Mouse (Mus musculus) adipocyte (in vitro differentiated cells): ENCODE data around the gene Zfp948.
"Not testable (repeated sequence)": the region's sequence is repeated elsewhere in the genome, so short reads cannot be mapped to it uniquely, and the experiment has no call there.

ENCODE experiments used
- DNase-seq: peaks from one replicate; pipeline ENCODE4 v3.0.0-alpha.2; 2016; ENCODE audit warnings: low spot score

Zfp948 gene

DNA sequence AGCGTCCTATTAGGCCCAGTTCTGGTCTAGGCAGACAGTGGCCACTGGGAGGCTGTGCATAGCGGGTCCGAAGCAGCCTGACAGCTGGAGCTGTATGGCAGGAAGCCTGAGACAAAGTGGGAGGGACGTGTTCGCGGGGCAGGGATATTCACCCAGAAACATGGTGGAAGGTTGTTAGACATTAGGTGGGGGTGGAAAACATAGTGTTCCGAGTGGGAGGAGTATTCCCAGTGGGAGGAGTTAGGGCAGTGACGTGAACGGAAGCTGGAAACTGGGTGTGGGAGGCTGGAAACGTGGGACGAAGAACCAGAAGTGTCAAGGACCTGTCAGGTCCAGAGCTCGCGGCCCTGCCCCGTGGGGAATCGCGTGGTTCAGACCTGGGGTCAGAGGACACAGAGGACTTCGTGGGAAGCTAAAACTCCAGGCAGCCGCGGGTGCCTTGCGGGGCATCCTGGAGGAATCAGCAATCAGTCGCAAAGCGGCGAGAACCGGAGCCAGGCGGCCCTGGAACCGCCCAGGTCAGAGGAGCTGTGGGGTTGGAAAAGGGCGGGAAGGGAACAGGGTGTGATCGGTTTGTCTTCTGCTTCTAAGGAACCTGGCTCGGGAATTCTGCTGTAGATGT, at the start of gene Zfp948:
TSS of gene Zfp948 (plus strand) at position 281 of the 622 bp plus-strand sequence.
- peak; percentile 99 for DNase-seq

DNA sequence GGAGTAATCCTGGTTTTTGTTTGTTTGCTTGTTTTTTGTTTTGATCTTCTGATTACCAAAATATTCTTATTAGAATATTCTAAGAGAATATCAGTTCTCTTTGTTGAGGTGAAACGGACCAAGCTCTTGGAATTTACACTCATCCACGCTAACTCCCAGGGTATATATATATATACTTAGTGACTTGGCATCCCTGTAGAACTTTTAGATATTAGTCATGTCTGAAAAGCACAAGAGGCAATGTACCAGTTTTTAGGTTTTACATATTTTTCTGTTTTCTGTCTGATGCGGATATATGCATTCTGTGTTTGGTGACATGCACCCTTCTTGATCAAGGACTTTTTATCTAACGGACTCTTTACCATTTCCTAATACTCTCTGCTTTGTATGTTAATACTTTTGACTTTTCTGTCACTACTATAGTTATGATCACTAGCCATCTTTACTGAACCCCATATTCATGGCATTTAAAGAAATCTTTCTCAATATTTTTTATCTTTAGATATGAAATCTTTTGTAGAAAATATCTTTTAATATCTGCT, 49.6 kb upstream of the Zfp948 start:
- DNase-seq, result no peak

DNA sequence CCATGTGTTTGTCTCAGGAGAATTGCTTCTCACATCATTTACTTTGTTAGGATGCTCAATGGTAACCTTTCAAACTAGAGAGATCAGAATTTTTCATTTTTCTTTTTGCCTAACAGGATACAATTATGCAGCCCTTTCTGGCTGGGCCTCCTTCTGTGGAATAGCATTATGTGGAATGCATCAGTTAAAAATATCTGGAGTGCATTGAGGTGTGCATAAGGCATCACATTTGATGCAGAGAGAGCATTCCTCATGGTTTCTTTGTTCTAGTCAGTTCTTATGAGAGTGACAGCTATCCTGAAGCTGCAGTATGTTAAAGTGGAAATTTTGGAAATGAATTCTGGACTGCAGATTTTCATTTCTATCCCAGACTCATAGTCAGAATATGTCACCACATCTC, 40.5 kb upstream of the Zfp948 start:
- no peak for DNase-seq

DNA sequence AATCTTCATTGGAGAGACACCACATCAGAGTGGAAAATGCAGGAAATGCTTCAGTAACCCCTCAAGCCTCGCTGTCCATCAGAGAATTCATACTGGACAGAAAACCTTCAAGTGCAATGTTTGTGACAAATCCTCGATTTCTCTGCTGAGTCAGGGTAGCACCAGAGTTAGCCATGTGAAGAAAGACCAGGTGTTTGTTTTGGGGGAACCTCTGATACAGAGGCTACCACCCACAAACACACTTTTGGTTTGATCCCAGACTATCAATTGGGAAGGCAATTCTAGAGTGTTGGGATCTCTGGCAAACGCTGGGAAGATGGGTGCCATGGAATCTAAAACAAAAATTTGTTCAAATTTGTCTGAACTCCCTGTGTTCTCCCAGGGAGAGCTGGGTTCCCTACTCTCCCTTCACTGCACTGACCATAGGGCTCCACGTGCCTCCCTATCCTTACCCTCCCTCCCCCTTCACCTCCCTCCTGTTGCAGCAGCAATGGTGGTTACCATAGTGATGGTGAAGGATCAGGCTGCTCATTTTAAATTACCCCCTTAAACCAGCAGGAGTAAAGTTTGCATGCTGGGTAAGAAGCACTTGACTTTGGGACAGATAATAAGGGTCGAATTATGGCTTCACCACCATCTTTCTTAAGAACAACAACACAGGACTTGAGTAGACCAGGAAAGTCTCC, 36.0 kb upstream of the Zfp948 start:
- DNase-seq, result no peak

DNA sequence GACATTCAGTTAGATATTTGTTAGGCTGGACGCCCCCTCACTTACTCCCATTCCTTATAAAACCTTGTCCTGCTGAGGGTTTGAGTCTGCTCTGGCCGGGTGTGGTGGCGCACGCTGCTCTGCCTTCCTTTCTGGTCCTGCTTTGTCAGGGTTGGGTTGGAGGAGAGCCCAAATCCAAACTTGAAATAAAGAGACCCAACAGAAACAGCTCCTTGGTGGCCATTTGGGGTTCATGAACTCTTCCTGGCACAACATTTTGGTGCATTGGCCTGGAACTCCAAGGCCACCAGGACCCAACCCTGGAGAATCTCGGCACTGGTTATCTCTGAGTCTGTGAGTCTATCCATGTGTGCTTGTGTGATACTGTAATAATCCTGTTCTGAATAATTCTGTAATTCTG, 35.2 kb upstream of the Zfp948 start:
- no peak for DNase-seq

DNA sequence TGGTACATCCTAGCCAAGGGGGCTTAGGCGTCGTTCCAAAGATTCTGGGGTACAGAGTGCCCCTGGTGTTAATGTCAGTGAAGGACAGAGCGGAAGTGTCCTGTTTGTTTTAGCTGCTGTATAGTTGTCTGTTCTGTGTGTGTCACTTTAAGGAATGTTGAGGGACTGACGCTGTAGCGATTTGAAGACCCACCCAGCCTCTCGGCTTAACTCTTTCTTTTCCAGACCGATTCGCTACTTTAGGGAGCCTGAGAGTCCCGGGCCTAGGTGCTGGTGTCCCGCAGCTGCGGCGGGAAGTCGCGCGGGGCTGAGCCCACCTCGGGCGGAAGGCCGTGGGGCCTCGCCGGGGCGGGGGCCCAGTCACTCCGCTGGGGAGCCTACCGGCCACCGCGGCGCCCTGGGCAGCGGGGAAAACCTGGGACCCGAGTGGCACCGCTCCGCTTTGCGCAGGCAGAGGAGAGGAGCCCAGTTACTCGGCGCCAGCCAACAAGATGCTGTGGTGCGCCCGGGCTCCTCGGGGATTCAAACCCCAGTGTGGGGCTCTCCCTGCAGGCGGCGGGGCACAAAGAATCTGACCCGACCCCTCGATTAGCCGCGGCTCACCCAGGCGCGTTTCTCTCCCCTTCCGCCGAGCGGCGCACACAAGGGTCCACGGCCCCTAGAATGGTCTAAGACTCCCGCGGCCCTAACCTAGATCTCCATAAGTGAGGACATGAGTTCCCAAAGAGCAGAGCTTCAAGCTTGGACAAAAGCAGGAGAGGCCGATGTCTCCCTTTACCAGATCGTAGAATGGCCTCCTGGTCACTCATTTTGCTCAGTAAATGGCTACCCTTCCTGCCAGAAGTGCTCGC, 34.5 kb upstream of the Zfp948 start:
- DNase-seq, result peak; percentile 90

DNA sequence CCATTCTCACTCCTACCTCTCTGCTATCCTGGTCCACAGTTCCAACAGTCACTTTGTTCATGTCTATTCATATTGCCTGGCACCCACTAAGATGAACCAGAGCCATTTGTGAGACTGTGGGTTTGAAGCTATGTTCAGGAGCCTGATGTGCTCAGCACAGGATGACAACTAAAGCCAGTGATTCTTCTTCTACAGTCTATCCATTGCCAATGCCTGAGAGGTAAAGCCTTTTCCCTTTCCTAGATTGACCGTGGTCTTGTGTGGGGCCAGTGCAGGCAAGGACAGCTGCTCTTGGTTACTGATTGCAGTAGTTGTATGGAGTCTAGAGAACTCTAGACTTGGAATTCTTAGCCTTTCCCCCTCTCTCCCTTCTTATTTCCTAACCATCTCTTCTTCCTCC, 32.8 kb upstream of the Zfp948 start:
- peak; percentile 21 for DNase-seq

DNA sequence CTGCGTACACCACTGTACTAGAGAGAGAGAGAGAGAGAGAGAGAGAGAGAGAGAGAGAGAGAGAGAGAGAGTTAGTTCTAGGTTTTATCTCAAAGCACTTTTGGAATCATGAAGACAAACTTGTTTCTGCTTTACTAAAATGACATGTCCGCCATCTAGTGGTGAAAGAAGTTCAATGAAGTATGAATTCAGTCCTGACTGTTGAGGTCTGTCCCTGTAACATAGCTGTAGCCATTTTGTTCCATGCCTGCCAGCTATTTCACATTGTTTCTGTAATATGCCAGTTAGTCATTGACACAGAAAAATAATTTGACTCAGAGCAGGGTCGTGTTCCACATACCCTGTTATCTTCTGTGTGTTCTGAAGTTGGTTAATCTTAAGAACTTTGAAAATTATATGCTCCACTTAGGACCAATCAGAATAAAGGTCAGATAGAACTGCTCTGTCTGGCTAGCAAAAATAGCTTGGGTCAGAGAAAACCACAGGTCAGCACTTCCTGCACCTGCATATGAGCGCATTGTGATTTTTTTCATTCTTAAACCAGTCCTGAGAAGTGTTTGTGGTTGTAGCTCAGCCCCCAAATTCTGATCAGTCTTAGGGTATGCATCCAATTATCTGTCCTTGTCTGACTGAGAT, 32.2 kb upstream of the Zfp948 start:
- peak; percentile 96 for DNase-seq

DNA sequence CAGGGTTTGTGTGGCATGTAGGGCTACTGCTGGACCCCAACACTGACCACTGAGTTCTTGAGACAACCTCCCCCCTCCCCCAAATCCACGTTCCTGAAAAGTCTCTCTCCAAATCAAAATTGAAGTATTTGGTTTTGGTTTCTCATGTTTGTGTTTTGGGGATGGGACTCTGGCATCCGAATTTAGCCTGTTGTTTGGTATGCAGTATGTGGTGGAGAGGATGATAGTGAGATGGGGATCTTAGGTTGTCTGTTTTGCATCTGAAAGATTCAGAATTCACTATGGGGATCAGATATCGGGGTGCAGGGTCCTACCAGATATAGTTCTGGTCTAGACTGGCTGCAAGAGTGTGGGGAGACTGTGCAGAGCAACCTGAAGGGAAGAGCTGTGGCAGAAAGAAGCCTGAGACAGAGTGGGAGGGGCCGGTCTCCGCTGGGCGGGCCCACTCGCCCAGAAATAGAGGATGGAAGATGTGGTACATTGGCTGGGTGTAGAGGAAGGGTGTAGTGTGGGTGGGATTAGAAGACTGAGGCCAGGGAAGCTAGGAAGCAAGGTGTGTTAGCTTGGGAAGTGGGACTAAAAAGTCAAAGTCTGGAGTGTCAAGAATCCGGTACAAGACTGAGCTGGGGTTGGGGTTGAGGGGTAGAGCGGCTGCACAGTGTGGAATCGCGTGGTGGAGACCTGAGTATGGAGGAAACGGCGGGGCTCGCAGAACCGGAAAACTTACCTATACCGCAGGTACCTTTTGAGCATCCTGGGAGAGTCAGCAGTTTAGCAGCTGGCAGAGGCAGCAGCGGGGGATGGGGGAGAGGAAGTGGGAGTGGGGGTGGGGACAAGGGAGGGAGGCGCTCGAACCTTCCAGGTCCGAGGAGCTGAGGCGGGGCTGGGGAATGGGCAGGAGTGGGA, 31.5 kb upstream of the Zfp948 start, which contains the start of gene Zfp52:
TSS of gene Zfp52 (plus strand) at position 444 of the 906 bp plus-strand sequence.
- peak; percentile 71 for DNase-seq

DNA sequence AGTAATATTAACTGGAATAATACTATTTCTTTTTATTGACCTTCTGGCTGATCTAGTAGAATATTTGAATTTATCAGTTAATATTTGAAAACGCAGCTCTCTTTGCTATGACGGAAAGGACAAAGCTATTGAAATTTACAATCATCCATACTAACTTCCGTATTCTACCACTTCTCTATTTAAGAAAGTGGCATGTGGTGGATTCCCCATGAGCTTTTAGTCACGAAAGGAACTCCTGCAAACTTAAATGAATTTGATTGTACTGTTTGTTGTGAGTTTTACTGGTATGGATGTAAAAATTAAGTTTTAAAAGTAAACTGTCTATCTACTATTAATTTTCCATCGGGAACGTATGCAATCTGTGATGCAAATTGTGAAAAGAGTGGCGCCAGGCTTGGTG, 30.7 kb upstream of the Zfp948 start:
- DNase-seq, result no peak

DNA sequence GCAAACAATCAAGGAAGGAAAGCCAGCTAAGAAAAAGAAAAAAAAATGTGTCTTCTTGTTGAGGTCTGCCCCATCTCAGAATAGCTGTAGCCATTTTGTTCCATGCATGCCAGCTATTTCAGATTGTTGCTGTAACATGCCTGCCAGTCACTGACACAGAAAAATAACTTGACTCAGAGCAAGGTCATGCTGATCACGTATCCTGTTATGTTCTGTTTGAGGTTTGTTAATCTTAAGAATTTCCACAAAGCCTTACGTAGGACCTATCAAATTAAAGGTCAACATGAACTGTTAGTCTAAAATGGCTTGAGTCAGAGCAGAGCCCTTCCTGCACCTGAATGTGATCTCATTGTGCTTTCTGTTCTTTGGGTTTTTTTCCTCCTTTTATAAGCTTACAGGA, 30.1 kb upstream of the Zfp948 start:
- peak; percentile 63 for DNase-seq

DNA sequence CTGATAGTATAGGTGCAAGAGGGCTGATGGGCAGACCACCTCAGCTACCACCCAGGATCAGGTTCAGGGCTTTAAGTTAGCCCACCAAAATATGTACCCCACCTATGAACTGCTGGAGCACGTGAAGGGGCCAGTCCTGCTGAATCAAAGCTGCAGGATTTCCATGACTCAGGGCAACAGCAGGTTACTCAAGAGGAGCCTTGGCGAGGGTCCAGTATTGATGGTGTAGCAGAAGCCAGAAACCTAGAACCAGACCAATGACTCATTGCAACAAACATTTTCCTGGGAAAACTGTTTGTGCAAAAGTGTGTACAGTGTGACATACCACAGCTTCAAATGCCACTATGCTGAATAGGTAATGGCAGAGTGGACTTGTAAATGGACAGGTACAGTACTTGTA, 9.0 kb upstream of the Zfp948 start:
- peak; percentile 76 for DNase-seq

DNA sequence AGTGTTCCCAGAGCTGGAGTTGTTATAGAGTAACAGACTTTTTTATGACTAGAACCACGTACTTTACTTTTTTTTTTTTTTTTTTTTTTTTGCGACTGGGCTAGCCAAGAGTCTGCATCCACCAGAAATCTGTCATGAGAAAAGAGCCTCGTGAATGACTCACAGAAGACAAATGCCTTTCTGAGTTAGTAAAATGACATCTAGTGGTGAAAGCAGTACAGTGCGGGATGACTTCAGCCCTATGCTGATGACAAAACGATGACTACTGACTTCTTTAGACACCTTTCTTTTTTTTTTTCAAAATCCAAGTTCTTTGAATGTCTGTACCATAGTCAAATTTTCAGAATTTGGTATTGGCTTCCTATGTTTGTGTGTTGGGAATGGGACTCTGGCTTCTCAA, 588 bp upstream of the Zfp948 start:
- DNase-seq, result peak; percentile 92

DNA sequence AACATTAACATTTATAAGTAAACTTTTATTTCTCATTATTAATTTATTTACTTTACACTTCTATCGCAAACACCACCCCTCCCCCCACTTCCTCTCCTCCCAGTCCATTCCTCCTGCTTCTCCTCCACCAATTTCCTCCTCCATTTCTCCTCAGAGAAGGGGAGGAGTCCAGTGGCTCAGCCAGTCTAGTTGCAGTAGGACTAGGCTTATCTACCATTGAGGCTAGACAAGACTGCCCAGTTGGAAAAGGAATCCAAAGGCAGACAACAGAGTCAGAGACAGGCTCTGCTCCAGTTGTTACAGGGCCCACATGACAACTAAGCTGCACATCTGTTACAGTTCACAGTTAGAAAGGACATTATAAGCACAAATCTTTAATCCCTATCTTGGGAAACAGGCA, 888 bp downstream of the Zfp948 start:
- peak; percentile 89 for DNase-seq

DNA sequence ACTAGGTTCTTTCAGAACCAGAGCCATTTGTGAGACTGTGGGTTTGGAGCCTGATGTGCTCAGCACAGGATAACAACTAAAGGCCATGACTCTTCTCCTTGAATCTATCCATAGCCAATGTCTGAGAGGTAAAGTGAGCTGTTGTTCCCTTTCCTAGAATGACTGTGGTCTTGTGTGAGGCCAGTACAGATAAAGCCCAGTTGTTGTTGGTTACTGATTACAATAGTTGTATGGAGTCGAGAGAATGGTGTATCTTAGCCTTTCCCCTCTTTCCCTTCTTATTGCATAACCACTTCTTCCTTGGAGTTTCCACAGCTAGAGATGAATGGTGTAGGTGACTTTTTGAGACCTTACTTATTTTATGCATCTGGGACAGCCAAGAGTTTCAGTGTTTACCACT, 12.3 kb downstream of the Zfp948 start:
- DNase-seq, result peak; percentile 12

DNA sequence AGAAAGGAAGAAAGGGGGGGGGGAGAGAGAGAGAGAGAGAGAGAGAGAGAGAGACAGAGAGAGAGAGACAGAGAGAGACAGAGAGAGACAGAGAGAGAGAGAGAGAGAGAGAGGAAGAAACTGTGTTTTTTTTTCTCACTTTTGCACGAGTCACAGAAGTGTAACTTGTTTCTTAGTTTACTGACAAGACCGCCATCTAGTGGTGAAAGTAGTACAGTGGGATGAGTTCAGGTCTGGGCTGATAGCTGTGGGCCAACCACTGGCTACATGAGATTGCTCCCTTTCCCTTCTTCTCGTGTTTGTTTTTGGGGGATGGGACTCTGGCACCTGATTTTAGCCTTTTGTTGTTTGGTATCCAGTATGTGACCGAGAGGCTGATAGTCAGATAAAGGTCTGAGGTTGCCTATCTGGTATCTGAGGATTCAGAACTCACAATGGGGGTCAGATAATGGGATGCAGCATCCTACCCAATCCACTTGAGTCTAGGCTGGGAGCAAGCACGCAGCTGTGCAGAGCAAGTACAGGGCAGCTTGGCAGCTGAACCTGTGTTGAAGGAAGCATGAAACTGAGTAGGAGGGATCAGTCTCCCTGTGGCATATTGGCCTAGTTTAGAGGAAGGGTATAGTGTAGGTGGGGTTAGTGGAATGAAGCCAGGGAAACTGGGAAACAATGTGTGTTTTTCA, 12.8 kb downstream of the Zfp948 start:
- peak; percentile 82 for DNase-seq

DNA sequence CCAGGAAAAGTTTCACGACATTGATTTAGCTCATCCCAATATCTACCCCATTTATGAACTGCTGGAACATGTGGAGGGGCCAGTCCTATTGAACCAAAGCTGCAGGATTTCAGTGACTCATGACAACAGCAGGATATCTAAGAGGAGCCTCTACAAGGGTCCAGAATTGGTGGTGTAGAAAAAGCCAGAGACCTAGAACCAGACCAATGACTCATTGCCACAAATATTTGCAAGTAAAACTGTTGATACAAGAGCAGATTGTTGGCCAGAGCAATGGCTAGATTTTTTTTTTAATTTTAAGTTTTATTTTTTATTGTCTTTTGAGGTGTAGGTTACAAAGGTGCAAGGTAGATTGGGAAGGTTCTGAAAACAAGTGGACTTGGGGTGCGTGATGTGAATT, 18.7 kb downstream of the Zfp948 start:
- no peak for DNase-seq

DNA sequence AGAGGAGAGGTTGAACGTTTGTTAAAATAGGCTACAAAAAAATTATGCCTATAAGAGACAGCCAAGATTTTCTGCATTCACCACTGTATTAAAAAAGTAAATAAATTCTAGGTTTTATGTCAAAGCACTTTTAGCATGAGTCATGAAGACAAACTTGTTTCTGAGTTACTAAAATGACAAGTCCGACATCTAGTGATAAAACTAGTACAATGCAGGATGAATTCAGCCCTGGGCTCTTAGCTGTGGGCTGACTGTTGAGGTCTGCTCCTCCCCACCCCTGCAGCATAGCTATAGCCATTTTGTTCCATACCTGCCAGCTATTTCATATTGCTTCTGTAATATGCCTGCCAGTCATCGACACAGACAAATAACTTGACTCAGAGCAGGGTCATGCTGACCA, 49.5 kb downstream of the Zfp948 start:
- DNase-seq, result peak; percentile 61

DNA sequence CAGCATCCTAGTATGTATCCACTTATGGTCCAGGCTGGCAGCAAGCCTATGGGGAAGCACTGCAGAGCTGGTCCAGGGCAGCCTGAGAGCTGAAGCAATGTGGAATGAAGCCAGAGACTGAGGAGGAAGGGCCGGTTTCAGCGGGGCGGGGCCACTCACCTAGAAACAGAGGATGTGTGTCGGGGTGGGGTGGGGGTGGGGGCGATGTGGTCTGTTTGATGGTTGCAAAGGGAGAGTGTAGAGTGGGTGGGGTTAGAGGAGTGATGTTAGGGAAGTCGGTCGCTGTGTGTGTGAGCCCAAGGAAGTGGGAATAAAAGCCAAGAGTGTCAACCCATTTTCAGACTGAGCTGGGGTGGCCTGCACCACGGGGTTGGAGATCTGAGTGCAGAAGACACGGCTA, 50.5 kb downstream of the Zfp948 start:
- no peak for DNase-seq

DNA sequence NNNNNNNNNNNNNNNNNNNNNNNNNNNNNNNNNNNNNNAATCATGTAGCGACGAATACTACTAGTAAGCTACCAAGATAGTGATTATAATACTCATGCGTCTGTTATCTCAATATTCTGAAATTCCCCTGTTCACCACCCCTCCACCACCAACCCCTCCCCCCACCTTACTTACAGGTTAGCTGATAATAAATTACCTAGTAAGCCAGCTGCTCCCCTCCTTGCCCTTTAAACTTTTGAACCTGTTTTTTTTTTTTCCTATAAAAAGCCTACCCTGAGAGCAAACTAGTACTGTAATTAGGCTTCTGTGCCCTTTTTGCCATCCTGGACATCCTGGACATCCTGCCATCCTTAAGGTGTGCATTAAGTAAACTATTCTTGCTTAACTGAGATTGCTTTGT, 56.8 kb downstream of the Zfp948 start:
- DNase-seq, result no peak

DNA sequence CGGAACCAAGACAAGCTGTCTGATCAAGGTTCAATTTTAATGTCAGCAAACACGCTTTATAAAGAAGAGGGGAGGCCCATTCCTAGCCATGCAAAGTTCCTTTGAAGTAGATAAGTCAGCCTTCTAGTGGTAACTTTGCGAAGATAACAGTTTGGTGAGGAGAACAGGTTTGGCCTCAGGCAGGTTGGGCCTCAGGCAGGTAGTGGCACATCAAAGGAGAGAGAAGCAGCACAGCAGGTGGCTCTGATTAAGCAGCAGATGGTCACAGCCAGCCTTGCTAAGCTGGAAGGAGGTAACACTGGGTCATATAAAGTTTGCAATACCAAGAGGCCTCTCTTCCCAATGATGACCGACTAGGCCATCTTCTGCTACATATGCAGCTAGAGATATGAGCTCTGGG, 69.0 kb downstream of the Zfp948 start:
- not testable (repeated sequence) for DNase-seq
